Mouse (Mus musculus) CH12.LX (cell line): ENCODE measurements around the gene Mocs1. TPM values are rescaled to one million over a fixed set of nuclear protein-coding genes. Genes with fewer than 3 reads are reported as not detected.

Experiments
- DNase-seq: peaks from one replicate; pipeline ENCODE4 v3.0.0-alpha.2; 2013; ENCODE audit errors: extremely low read depth
- H3K27ac ChIP-seq: 2 replicates; pipeline ENCODE4 v1.5.1; 2012; ENCODE audit warnings: low read depth, mild to moderate bottlenecking, control low read depth, moderate library complexity; ENCODE audit not compliant: insufficient read depth
- H3K27me3 ChIP-seq: replicated peaks from 2 replicates; pipeline ENCODE3; 2012; ENCODE audit warnings: inconsistent platforms
- H3K36me3 ChIP-seq, 2 experiments: replicated peaks in 1 of 2; 2 replicates each; pipeline versions ENCODE3 to v1.6.1; 2012; ENCODE audit warnings: inconsistent platforms in 1 of 2, low read length in 1 of 2, mild to moderate bottlenecking in 1 of 2, mixed read lengths in 1 of 2, moderate library complexity in 1 of 2; ENCODE audit not compliant: control insufficient read depth in 1 of 2, insufficient read depth in 1 of 2
- H3K4me1 ChIP-seq, 2 experiments: 2 replicates each; pipeline ENCODE4 v1.6.1; 2012; ENCODE audit warnings: inconsistent platforms in 1 of 2, moderate library complexity in 1 of 2; ENCODE audit not compliant: insufficient read depth in 2 of 2, control insufficient read depth in 1 of 2
- H3K4me2 ChIP-seq: 2 replicates; pipeline ENCODE4 v1.6.1; 2012; ENCODE audit warnings: low read depth, mild to moderate bottlenecking, control low read depth; ENCODE audit not compliant: poor library complexity, insufficient read depth, severe bottlenecking
- H3K4me3 ChIP-seq, 3 experiments: fragments of 150-350 bp in 1 of 3; sonication (generic) in 1 of 3; replicated peaks in 1 of 3; 2 replicates each; pipeline versions ENCODE3 to v1.5.1; 2011 to 2012; ENCODE audit warnings: low read depth in 2 of 3, low read length in 2 of 3, mild to moderate bottlenecking in 2 of 3, moderate library complexity in 2 of 3, control low read depth in 1 of 3, improper control_type of control experiment in 1 of 3, inconsistent platforms in 1 of 3, mixed read lengths in 1 of 3; ENCODE audit not compliant: poor library complexity in 1 of 3
- H3K79me2 ChIP-seq: replicated peaks from 2 replicates; pipeline ENCODE4 v1.6.1; 2012; ENCODE audit warnings: mild to moderate bottlenecking, moderate library complexity; ENCODE audit not compliant: control insufficient read depth, poor library complexity, insufficient read depth, severe bottlenecking; ENCODE audit errors: extremely low read depth
- H3K9ac ChIP-seq: 2 replicates; pipeline ENCODE4 v1.6.1; 2012; ENCODE audit warnings: low read depth, mild to moderate bottlenecking, control low read depth, moderate library complexity; ENCODE audit not compliant: insufficient read depth
- H3K9me3 ChIP-seq: replicated peaks from 2 replicates; pipeline ENCODE3; 2012; ENCODE audit warnings: low read length, inconsistent platforms, mixed read lengths
- CHD1 ChIP-seq: IDR thresholded peaks from 2 replicates; pipeline ENCODE4 v1.6.1; 2012; ENCODE audit warnings: low read depth, low read length, improper control_type of control experiment, inconsistent platforms
- ELF1 ChIP-seq: IDR thresholded peaks from 2 replicates; pipeline ENCODE4 v1.6.1; 2014; ENCODE audit warnings: low read depth, mild to moderate bottlenecking, inconsistent platforms, low read length, improper control_type of control experiment
- ETS1 ChIP-seq: conservative IDR thresholded peaks from 2 replicates; pipeline ENCODE4 v1.6.1; 2012; ENCODE audit warnings: low read depth, mild to moderate bottlenecking, inconsistent platforms, low read length, improper control_type of control experiment, moderate library complexity
- GABPA ChIP-seq: IDR thresholded peaks from 2 replicates; pipeline ENCODE4 v1.6.1; 2012; ENCODE audit warnings: low read depth, low read length, improper control_type of control experiment, inconsistent platforms; ENCODE audit not compliant: insufficient replicate concordance
- IRF4 ChIP-seq: IDR thresholded peaks from 2 replicates; pipeline ENCODE4 v1.6.1; 2014; ENCODE audit warnings: low read depth, mild to moderate bottlenecking, inconsistent platforms, low read length, improper control_type of control experiment
- MAFK ChIP-seq: IDR thresholded peaks from 2 replicates; pipeline ENCODE4 v1.6.1; 2011; ENCODE audit warnings: low read length, improper control_type of control experiment; ENCODE audit not compliant: insufficient replicate concordance
- MAZ ChIP-seq: IDR thresholded peaks from 2 replicates; pipeline ENCODE4 v1.6.1; 2012; ENCODE audit warnings: low read depth, mild to moderate bottlenecking, inconsistent platforms, low read length, improper control_type of control experiment, moderate library complexity
- MEF2A ChIP-seq: IDR thresholded peaks from 2 replicates; pipeline ENCODE4 v1.6.1; 2014; ENCODE audit warnings: low read depth, mild to moderate bottlenecking, inconsistent platforms, low read length, improper control_type of control experiment, borderline replicate concordance
- NRF1 ChIP-seq: IDR thresholded peaks from 2 replicates; pipeline ENCODE4 v1.6.1; 2014; ENCODE audit warnings: low read depth, mild to moderate bottlenecking, inconsistent platforms, low read length, improper control_type of control experiment, moderate library complexity
- POLR2AphosphoS2 ChIP-seq: IDR thresholded peaks from 2 replicates; pipeline ENCODE4 v1.6.1; 2011; ENCODE audit warnings: low read depth, low read length, improper control_type of control experiment
- TBP ChIP-seq: conservative IDR thresholded peaks from 2 replicates; pipeline ENCODE4 v1.6.1; 2011; ENCODE audit warnings: low read depth, low read length, improper control_type of control experiment
- UBTF ChIP-seq: IDR thresholded peaks from 2 replicates; pipeline ENCODE4 v1.6.1; 2012; ENCODE audit warnings: low read depth, mild to moderate bottlenecking, inconsistent platforms, low read length, improper control_type of control experiment, moderate library complexity
- USF1 ChIP-seq: IDR thresholded peaks from 2 replicates; pipeline ENCODE4 v1.6.1; 2014; ENCODE audit warnings: low read depth, mild to moderate bottlenecking, inconsistent platforms, low read length, improper control_type of control experiment
- ZC3H11A ChIP-seq: IDR thresholded peaks from 2 replicates; pipeline ENCODE4 v1.6.1; 2012; ENCODE audit warnings: low read depth, mild to moderate bottlenecking, inconsistent platforms, low read length, improper control_type of control experiment
- ZMIZ1 ChIP-seq: IDR thresholded peaks from 2 replicates; pipeline ENCODE4 v1.6.1; 2012; ENCODE audit warnings: low read depth, mild to moderate bottlenecking, inconsistent platforms, low read length, improper control_type of control experiment
- dilution Hi-C: fragments of 300-500 bp; cut with MboI; formaldehyde crosslinking; loops from 2 replicates; pipeline ENCODE4 v1.14.3; 2020; ENCODE audit warnings: low sequenced_read_pairs; ENCODE audit not compliant: extremely low pct_unique_long_range_greater_than_20kb, extremely low pct_ligation_motif_present
- in situ Hi-C: fragments of 300-500 bp; cut with MboI; formaldehyde crosslinking; loops from 3 replicates; pipeline ENCODE4 v1.14.3; 2019; ENCODE audit warnings: low sequenced_read_pairs, low pct_ligation_motif_present, low pct_unique_long_range_greater_than_20kb, mixed read lengths
- polyA plus RNA-seq: library from polyadenylated mRNA; unstranded; fragments of >175 nt; gene quantifications from 2 replicates; pipeline ENCODE4 v1.2.1, GENCODE M21; 2012; ENCODE audit warnings: low read depth; ENCODE audit not compliant: insufficient read length
- total RNA-seq, 2 experiments: library from RNA; depleted of rRNA; stranded (reverse); fragments of 300-350 nt in 1 of 2; fragments of >200 nt in 1 of 2; gene quantifications; 2 replicates each; pipeline ENCODE4 v1.2.3; 2012 to 2014

Mocs1 gene
- total and polyA plus RNA-seq, 3 experiments: 3.7 to 8.8 (median 7.3) TPM

DNA sequence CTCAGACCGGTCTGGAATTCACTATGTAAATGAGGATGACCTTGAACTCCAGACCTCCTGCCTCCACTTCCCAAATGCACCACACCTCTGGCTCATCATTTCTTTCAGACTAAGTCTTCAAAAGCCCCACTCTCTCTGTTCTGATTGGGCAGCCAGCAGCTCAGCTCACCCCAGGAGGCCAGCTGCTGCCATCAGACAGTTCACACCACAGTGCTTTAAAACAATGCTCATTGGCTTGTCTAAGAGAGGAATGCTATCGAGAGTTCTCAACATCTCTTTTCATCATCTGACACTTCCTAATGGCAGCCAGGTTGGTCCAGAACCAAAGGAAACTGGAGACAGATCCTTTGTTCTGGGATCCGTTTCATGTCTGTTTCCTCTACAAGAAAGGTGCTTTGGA lies 70.0 kb downstream of the Mocs1 start:
- DNase-seq: no peak
- Histone ChIP-seq H3K4me2 (no peak overlapping the region), H3K79me2 (no peaks in the 10 kb centered on the region), H3K9me3 (peaks cover 1% of the 10 kb centered on the region), H3K27ac (no peak overlapping the region), H3K4me3 (no peak overlapping the region), H3K36me3 (no peaks in the 10 kb centered on the region), H3K4me1 (no peaks in the 10 kb centered on the region), H3K9ac (no peak overlapping the region), H3K27me3 (peaks cover 26% of the 10 kb centered on the region)
- dilution Hi-C loops (no loop called here), in situ Hi-C loops (no loop called here)
- TF ChIP-seq CHD1 (no peak), IRF4 (no peak), ELF1 (no peak), NRF1 (no peak), MAFK (no peak), ZC3H11A (no peak), ETS1 (no peak), UBTF (no peak), USF1 (no peak)

GRCm38 (mm10) chr17:49499635-49500034 lies 71.5 kb downstream of the Mocs1 start:
- no peak overlapping the region for H3K4me2 ChIP-seq
- peaks cover 24% of the 10 kb centered on the region for H3K27me3 ChIP-seq
- H3K79me2 ChIP-seq: no peaks in the 10 kb centered on the region
- no peak overlapping the region for H3K27ac ChIP-seq
- no peaks in the 10 kb centered on the region for H3K9me3 ChIP-seq
- H3K4me1 ChIP-seq: no peaks in the 10 kb centered on the region
- dilution Hi-C loops (no loop called here), in situ Hi-C loops (no loop called here)
- H3K4me3 ChIP-seq: no peak overlapping the region
- TF ChIP-seq MAZ (no peak), GABPA (no peak), ELF1 (no peak), POLR2AphosphoS2 (no peak), CHD1 (no peak), TBP (no peak), MEF2A (no peak), IRF4 (no peak), ZMIZ1 (no peak)
- H3K36me3 ChIP-seq: no peaks in the 10 kb centered on the region
- no peak for DNase-seq
- H3K9ac ChIP-seq: no peak overlapping the region
